Mouse (Mus musculus) heart, embryonic 14.5 days (tissue): ENCODE results near the gene St14. TPM values are rescaled to one million over a fixed set of nuclear protein-coding genes. Genes with fewer than 3 reads are reported as not detected.
"Not testable (repeated sequence)": the region's sequence is repeated elsewhere in the genome, so short reads cannot be mapped to it uniquely, and the experiment has no call there.

Experiments
- ATAC-seq: fragments of 200-750 bp; cut with Nextera tagmentation; 2 replicates; pipeline ENCODE4 v1.8.0; 2017; ENCODE audit warnings: low read depth, moderate TSS enrichment; ENCODE audit not compliant: insufficient number of reproducible peaks, insufficient read depth, low FRiP score
- H3K27ac ChIP-seq, 2 experiments: fragments of 200-500 bp in 1 of 2; fragments of 300-500 bp in 1 of 2; sonication (generic) in 1 of 2; replicated peaks in 1 of 2; 2 replicates each; pipeline ENCODE4 v1.5.1; 2012 to 2014; ENCODE audit warnings: low read depth in 2 of 2, low read length in 2 of 2, control low read depth in 1 of 2, mild to moderate bottlenecking in 1 of 2, mixed read lengths in 1 of 2; ENCODE audit not compliant: control insufficient read depth in 1 of 2, insufficient read depth in 1 of 2
- H3K27me3 ChIP-seq: fragments of 300-500 bp; sonication (generic); 2 replicates; pipeline ENCODE4 v1.6.1; 2014; ENCODE audit warnings: mild to moderate bottlenecking, low read length, control low read depth; ENCODE audit not compliant: control insufficient read depth, insufficient read depth
- H3K36me3 ChIP-seq: fragments of 300-500 bp; sonication (generic); 2 replicates; pipeline ENCODE4 v1.6.1; 2014; ENCODE audit warnings: mild to moderate bottlenecking, control low read depth, low read length, mixed read lengths; ENCODE audit not compliant: control insufficient read depth, insufficient read depth
- H3K4me1 ChIP-seq, 2 experiments: fragments of 200-500 bp in 1 of 2; fragments of 300-500 bp in 1 of 2; sonication (generic) in 1 of 2; 2 replicates each; pipeline ENCODE4 v1.6.1; 2012 to 2014; ENCODE audit warnings: low read length in 2 of 2, control low read depth in 1 of 2, mixed read lengths in 1 of 2; ENCODE audit not compliant: control insufficient read depth in 2 of 2, insufficient read depth in 2 of 2
- H3K4me2 ChIP-seq: fragments of 300-500 bp; sonication (generic); 2 replicates; pipeline ENCODE4 v1.6.1; 2014; ENCODE audit warnings: mild to moderate bottlenecking, low read length
- H3K4me3 ChIP-seq, 2 experiments: fragments of 200-500 bp in 1 of 2; fragments of 300-500 bp in 1 of 2; sonication (generic) in 1 of 2; 2 replicates each; pipeline ENCODE4 v1.5.1; 2012 to 2014; ENCODE audit warnings: low read length in 2 of 2, mild to moderate bottlenecking in 2 of 2, control low read depth in 1 of 2, low read depth in 1 of 2, moderate library complexity in 1 of 2; ENCODE audit not compliant: control insufficient read depth in 1 of 2, insufficient read depth in 1 of 2
- H3K9ac ChIP-seq: fragments of 300-500 bp; sonication (generic); 2 replicates; pipeline ENCODE4 v1.6.1; 2014; ENCODE audit warnings: mild to moderate bottlenecking, low read length
- H3K9me3 ChIP-seq: fragments of 300-500 bp; sonication (generic); 2 replicates; pipeline ENCODE4 v1.6.1; 2016; ENCODE audit warnings: low read length, control low read depth; ENCODE audit not compliant: control insufficient read depth
- WGBS: fragments of 180-500 bp; shearing (Covaris S2); extraction: QIAGEN DNeasy Blood & Tissue Kit; methylation state at CpG from one replicate; pipeline ENCODE4 v1.1.7; 2014; 5-methylcytosine and 5-hydroxymethylcytosine counted together
- polyA plus RNA-seq: library from polyadenylated mRNA; unstranded; fragments of >200 nt; fragmentation: Nextera tagmentation; extraction: Ambion mirVana; gene quantifications from 2 replicates; pipeline ENCODE4 v1.2.1, GENCODE M21; 2014

The St14 gene
- polyA plus RNA-seq, 1 experiment from 2014 or later = 0.58 TPM

DNA sequence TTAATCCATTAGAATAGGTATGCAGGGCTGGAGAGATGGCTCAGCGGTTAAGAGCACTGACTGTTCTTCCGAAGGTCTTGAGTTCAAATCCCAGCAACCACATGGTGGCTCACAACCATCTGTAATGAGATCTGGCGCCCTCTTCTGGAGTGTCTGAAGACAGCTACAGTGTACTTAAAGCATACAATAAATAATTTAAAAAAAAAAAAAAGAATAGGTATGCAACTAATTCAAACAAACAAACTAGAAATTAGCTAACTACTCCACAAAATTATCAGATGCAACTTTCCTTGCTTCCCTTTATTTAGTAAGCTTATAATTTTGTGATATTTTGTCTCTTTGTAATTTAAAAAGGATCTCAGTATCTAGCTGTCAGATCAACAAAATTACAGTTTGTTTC, 33.9 kb upstream of the St14 start:
- not testable (repeated sequence) for H3K27me3 ChIP-seq, H3K9ac ChIP-seq, H3K27ac ChIP-seq, H3K4me2 ChIP-seq, H3K9me3 ChIP-seq, H3K4me3 ChIP-seq, ATAC-seq
- 83% methylated on average over 3 of the region's 3 CpGs for WGBS
- H3K4me1 ChIP-seq = peaks cover 10 to 17% of the 10 kb centered on the region in 2 experiments
- peaks cover 87% of the 10 kb centered on the region for H3K36me3 ChIP-seq

GRCm38 (mm10) chr9:31163327-31163726, 31.7 kb upstream of the St14 start:
- no peak overlapping the region for H3K4me2 ChIP-seq
- 76% methylated on average over 1 of the region's 1 CpGs for WGBS
- H3K4me3 ChIP-seq = no peak overlapping the region
- peaks cover 5% of the 10 kb centered on the region in 2 experiments; a peak in 3 of 4 replicates for H3K4me1 ChIP-seq
- H3K27ac ChIP-seq = no peak overlapping the region
- H3K9ac ChIP-seq = no peak overlapping the region
- no peaks in the 10 kb centered on the region for H3K9me3 ChIP-seq
- ATAC-seq = no peak
- H3K27me3 ChIP-seq = no peaks in the 10 kb centered on the region
- peaks cover 94% of the 10 kb centered on the region for H3K36me3 ChIP-seq

DNA sequence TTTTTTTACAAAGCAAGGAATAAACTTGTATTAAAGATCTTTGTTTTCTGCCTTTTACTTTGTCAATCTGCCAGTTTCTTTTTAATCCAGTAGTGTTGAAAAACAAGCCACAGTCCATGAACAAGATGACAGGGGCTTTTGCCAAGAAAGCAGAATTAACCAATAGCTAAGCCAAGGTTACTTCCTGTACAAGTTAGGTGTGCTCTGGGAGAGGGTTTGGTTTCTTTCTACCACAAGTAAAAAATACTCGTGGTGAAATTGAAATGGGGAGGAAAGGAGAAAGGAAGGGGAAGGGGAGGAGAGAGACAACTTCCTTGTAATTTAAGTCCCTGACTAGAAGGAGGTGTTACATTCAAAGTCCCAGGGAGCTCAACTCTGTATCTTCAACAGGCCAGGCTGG, 31.3 kb upstream of the St14 start:
- H3K9ac ChIP-seq = no peak overlapping the region
- H3K4me3 ChIP-seq = no peak overlapping the region
- H3K4me2 ChIP-seq = no peak overlapping the region
- no peaks in the 10 kb centered on the region for H3K27me3 ChIP-seq
- peaks cover 94% of the 10 kb centered on the region for H3K36me3 ChIP-seq
- WGBS = 76% methylated on average over 1 of the region's 1 CpGs
- no peak overlapping the region for H3K27ac ChIP-seq
- H3K4me1 ChIP-seq = peaks cover under 1 to 3% of the 10 kb centered on the region in 2 experiments; a peak in 3 of 4 replicates
- ATAC-seq = no peak
- H3K9me3 ChIP-seq = no peaks in the 10 kb centered on the region

DNA sequence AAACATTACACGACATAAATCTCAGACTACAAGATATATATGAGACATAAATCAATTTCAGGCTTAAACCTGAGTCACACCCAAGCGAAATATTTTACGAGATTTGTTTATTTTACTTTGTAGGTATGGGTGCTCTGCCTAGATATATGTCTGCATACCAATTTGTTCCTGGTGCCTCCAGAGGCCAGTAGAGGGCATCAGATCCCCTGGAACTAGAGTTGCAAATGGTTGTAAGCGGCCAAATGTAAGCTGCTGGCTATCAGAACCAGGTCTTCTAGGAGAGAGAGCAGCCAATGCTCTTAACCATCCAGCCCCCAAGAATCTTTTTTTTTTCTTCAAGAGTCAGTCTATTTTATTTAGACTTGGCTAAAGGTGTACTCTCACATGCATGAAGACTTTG, 28.3 kb upstream of the St14 start:
- Histone ChIP-seq H3K9ac (no peak overlapping the region), H3K4me2 (no peak overlapping the region), H3K27ac (no peak overlapping the region), H3K9me3 (no peaks in the 10 kb centered on the region), H3K4me3 (no peak overlapping the region), H3K4me1 (peaks cover 0 to 3% of the 10 kb centered on the region in 2 experiments; a peak in 3 of 4 replicates), H3K36me3 (peaks cover 98% of the 10 kb centered on the region), H3K27me3 (no peaks in the 10 kb centered on the region)
- WGBS = 88% methylated on average over 4 of the region's 4 CpGs
- no peak for ATAC-seq

DNA sequence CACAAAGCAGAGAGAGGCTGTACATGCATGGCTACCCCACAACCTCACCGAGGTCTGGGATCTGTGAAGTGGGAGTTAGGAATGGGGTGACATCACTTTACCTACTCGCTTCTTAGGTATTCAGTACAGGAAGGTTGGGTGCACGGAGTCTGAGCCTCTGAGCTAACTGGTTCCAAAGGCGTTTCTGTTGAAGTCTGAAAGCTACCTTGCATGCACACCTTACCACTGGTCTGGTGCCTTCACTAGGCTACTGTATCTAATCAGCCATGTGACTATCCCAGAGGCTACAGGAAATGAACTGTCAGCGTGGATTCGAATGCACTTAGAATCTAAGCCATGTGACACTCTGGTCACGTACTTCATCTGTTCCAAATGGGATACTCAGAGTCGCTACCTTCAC, 24.9 kb upstream of the St14 start:
- Histone ChIP-seq H3K9ac (no peak overlapping the region), H3K9me3 (no peaks in the 10 kb centered on the region), H3K27me3 (no peaks in the 10 kb centered on the region), H3K36me3 (peaks cover 98% of the 10 kb centered on the region), H3K4me3 (no peak overlapping the region), H3K4me1 (peaks cover 0 to 3% of the 10 kb centered on the region in 2 experiments; a peak in 2 of 4 replicates), H3K4me2 (no peak overlapping the region), H3K27ac (no peak overlapping the region)
- WGBS = 51% methylated on average over 8 of the region's 8 CpGs
- peak; percentile 60; the same call in 1 of the 2 replicates for ATAC-seq

- Histone ChIP-seq H3K9ac (no peak overlapping the region), H3K4me3 (no peak overlapping the region), H3K36me3 (peaks cover 87% of the 10 kb centered on the region), H3K27me3 (no peaks in the 10 kb centered on the region), H3K4me2 (no peak overlapping the region), H3K4me1 (no peaks in the 10 kb centered on the region), H3K27ac (no peak overlapping the region), H3K9me3 (no peaks in the 10 kb centered on the region)
- 68% methylated on average over 2 of the region's 2 CpGs for WGBS
- ATAC-seq = no peak
Observed at GRCm38 (mm10) chr9:31151050-31151449, 19.4 kb upstream of the St14 start.

- no peak for ATAC-seq
- H3K27me3 ChIP-seq = no peaks in the 10 kb centered on the region
- no peak overlapping the region for H3K4me3 ChIP-seq
- 77% methylated on average over 7 of the region's 7 CpGs for WGBS
- H3K4me1 ChIP-seq = peaks cover 9 to 15% of the 10 kb centered on the region in 2 experiments
- peaks cover 58% of the 10 kb centered on the region for H3K36me3 ChIP-seq
- no peak overlapping the region for H3K27ac ChIP-seq
- H3K9me3 ChIP-seq = no peaks in the 10 kb centered on the region
- no peak overlapping the region for H3K4me2 ChIP-seq
- H3K9ac ChIP-seq = no peak overlapping the region
Observed at GRCm38 (mm10) chr9:31148135-31148534, 16.5 kb upstream of the St14 start.

- H3K9me3 ChIP-seq = no peaks in the 10 kb centered on the region
- H3K9ac ChIP-seq = no peak overlapping the region
- H3K4me1 ChIP-seq = peaks cover 9 to 15% of the 10 kb centered on the region in 2 experiments
- H3K4me3 ChIP-seq = no peak overlapping the region
- H3K27me3 ChIP-seq = no peaks in the 10 kb centered on the region
- ATAC-seq = no peak
- peak overlapping the region; percentile 19 to 44; a peak in 2 of 4 replicates for H3K27ac ChIP-seq
- no peak overlapping the region for H3K4me2 ChIP-seq
- H3K36me3 ChIP-seq = peaks cover 33% of the 10 kb centered on the region
- WGBS = 47% methylated on average over 7 of the region's 7 CpGs
Observed at GRCm38 (mm10) chr9:31145272-31145925, 13.7 kb upstream of the St14 start.
